Mouse (Mus musculus) adipose tissue, adult 10 weeks (tissue): ENCODE measurements around the gene Ppm1l. TPM values are rescaled to one million over a fixed set of nuclear protein-coding genes. Genes with fewer than 3 reads are reported as not detected.

Experiments used
- polyA plus RNA-seq: library from polyadenylated mRNA; stranded (reverse); fragments of 350-450 nt; fragmentation: Illumina TruSeq; extraction: RNeasy Lipid Tissue Mini Kit (QIAGEN cat#74804); gene quantifications from one replicate; pipeline ENCODE4 v1.2.3, GENCODE M21; 2014; ENCODE audit warnings: low read depth, low replicate concordance

The Ppm1l gene
- 2.8 TPM for polyA plus RNA-seq

GRCm38 (mm10) chr3:69316391-69317195 lies at the start of gene Ppm1l:
Ppm1l (plus strand) TSS chr3:69316861.

GRCm38 (mm10) chr3:69598261-69599165 lies 281.9 kb downstream of the Ppm1l start, which contains the start of gene B3galnt1:
B3galnt1 (minus strand) TSS chr3:69598960.

Other genes with a start within 250 kb of the Ppm1l start
- 41.7 TPM for gene Kpna4, start 189.7 kb upstream of the Ppm1l start, polyA plus RNA-seq
- gene Arl14, start 94.4 kb upstream of the Ppm1l start, polyA plus RNA-seq: not detected